Mouse (Mus musculus): ENCODE measurements around the gene Bola3. TPM values are rescaled to one million over a fixed set of nuclear protein-coding genes. Genes with fewer than 3 reads are reported as not detected.

Bola3 gene
- polyA plus RNA-seq (2016; fragmentation: Nextera tagmentation; extraction: Ambion mirVana) = 162 and 171 TPM in 2 replicates

GRCm38 (mm10) chr6:83348873-83349272, at the start of gene Bola3:
TSS of gene Bola3 (plus strand) at chr6:83349147.
- 33% methylated on average over 6 of the region's 6 CpGs for WGBS
- Histone ChIP-seq H3K27me3 (ENCODE audit: low read depth, poor library complexity, severe bottlenecking) (no peaks in the 10 kb centered on the region), H3K4me1 (peaks cover 25% of the 10 kb centered on the region), H3K36me3 (peaks cover 37% of the 10 kb centered on the region), H3K9me3 (replicated peaks) (no peaks in the 10 kb centered on the region), H3K27ac (peak within 1 kb of the TSS; percentile 92), H3K4me3 (peak within 1 kb of the TSS; percentile 86)
- DNase-seq (ENCODE audit: low spot score) = no peak

GRCm38 (mm10) chr6:83300447-83301229, 48.3 kb upstream of the Bola3 start:
- no peaks in the 10 kb centered on the region for H3K27me3 ChIP-seq (ENCODE audit: low read depth, poor library complexity, severe bottlenecking)
- H3K36me3 ChIP-seq = peaks cover 19% of the 10 kb centered on the region
- WGBS = 94% methylated on average over 7 of the region's 7 CpGs
- peaks cover 9% of the 10 kb centered on the region for H3K4me1 ChIP-seq
- no peaks in the 10 kb centered on the region for H3K9me3 ChIP-seq (replicated peaks)
- no peak overlapping the region for H3K27ac ChIP-seq
- no peak overlapping the region for H3K4me3 ChIP-seq
- no peak for DNase-seq (ENCODE audit: low spot score)

- no peak overlapping the region for H3K27ac ChIP-seq
- 92% methylated on average over 2 of the region's 2 CpGs for WGBS
- peaks cover 26% of the 10 kb centered on the region for H3K36me3 ChIP-seq
- H3K4me1 ChIP-seq = peaks cover 9% of the 10 kb centered on the region
- no peak overlapping the region for H3K4me3 ChIP-seq
- H3K27me3 ChIP-seq (ENCODE audit: low read depth, poor library complexity, severe bottlenecking) = no peaks in the 10 kb centered on the region
- DNase-seq (ENCODE audit: low spot score) = no peak
- H3K9me3 ChIP-seq (replicated peaks) = no peaks in the 10 kb centered on the region
These were observed 47.7 kb upstream of the Bola3 start for GRCm38 (mm10) chr6:83301294-83301693.

- Histone ChIP-seq H3K27ac (no peak overlapping the region), H3K4me1 (peaks cover 9% of the 10 kb centered on the region), H3K27me3 (ENCODE audit: low read depth, poor library complexity, severe bottlenecking) (no peaks in the 10 kb centered on the region), H3K4me3 (no peak overlapping the region), H3K9me3 (replicated peaks) (no peaks in the 10 kb centered on the region), H3K36me3 (peaks cover 36% of the 10 kb centered on the region)
- WGBS = 71% methylated on average over 5 of the region's 5 CpGs
- DNase-seq (ENCODE audit: low spot score) = no peak
These were observed 46.7 kb upstream of the Bola3 start for GRCm38 (mm10) chr6:83302264-83302663.

- no peak for DNase-seq (ENCODE audit: low spot score)
- H3K36me3 ChIP-seq = peaks cover 100% of the 10 kb centered on the region
- H3K9me3 ChIP-seq (replicated peaks) = no peaks in the 10 kb centered on the region
- no peaks in the 10 kb centered on the region for H3K27me3 ChIP-seq (ENCODE audit: low read depth, poor library complexity, severe bottlenecking)
- no peak overlapping the region for H3K4me3 ChIP-seq
- H3K4me1 ChIP-seq = no peaks in the 10 kb centered on the region
- no peak overlapping the region for H3K27ac ChIP-seq
- WGBS = 93% methylated on average over 7 of the region's 7 CpGs
These were observed 39.9 kb upstream of the Bola3 start for GRCm38 (mm10) chr6:83309017-83309416.

- peaks cover 12% of the 10 kb centered on the region for H3K4me1 ChIP-seq
- H3K27ac ChIP-seq = no peak overlapping the region
- H3K27me3 ChIP-seq (ENCODE audit: low read depth, poor library complexity, severe bottlenecking) = no peaks in the 10 kb centered on the region
- H3K9me3 ChIP-seq (replicated peaks) = no peaks in the 10 kb centered on the region
- WGBS = 96% methylated on average over 11 of the region's 11 CpGs
- H3K36me3 ChIP-seq = peaks cover 80% of the 10 kb centered on the region
- no peak for DNase-seq (ENCODE audit: low spot score)
- H3K4me3 ChIP-seq = no peak overlapping the region
These were observed 37.7 kb upstream of the Bola3 start for GRCm38 (mm10) chr6:83311206-83311605.

- peaks cover 18% of the 10 kb centered on the region for H3K4me1 ChIP-seq
- no peak for DNase-seq (ENCODE audit: low spot score)
- H3K27me3 ChIP-seq (ENCODE audit: low read depth, poor library complexity, severe bottlenecking) = no peaks in the 10 kb centered on the region
- no peak overlapping the region for H3K4me3 ChIP-seq
- no peaks in the 10 kb centered on the region for H3K9me3 ChIP-seq (replicated peaks)
- H3K27ac ChIP-seq = no peak overlapping the region
- H3K36me3 ChIP-seq = peaks cover 72% of the 10 kb centered on the region
- WGBS = 94% methylated on average over 7 of the region's 7 CpGs
These were observed 36.9 kb upstream of the Bola3 start for GRCm38 (mm10) chr6:83312021-83312420.

GRCm38 (mm10) chr6:83312514-83312913, 36.4 kb upstream of the Bola3 start:
- H3K27me3 ChIP-seq (ENCODE audit: low read depth, poor library complexity, severe bottlenecking) = no peaks in the 10 kb centered on the region
- no peak overlapping the region for H3K27ac ChIP-seq
- no peaks in the 10 kb centered on the region for H3K9me3 ChIP-seq (replicated peaks)
- peaks cover 18% of the 10 kb centered on the region for H3K4me1 ChIP-seq
- DNase-seq (ENCODE audit: low spot score) = no peak
- no peak overlapping the region for H3K4me3 ChIP-seq
- 92% methylated on average over 8 of the region's 8 CpGs for WGBS
- peaks cover 67% of the 10 kb centered on the region for H3K36me3 ChIP-seq

- H3K27me3 ChIP-seq (ENCODE audit: low read depth, poor library complexity, severe bottlenecking) = no peaks in the 10 kb centered on the region
- H3K27ac ChIP-seq = no peak overlapping the region
- peaks cover 18% of the 10 kb centered on the region for H3K4me1 ChIP-seq
- H3K4me3 ChIP-seq = peak overlapping the region; percentile 99; the same call in 1 of the 2 replicates
- H3K36me3 ChIP-seq = peaks cover 39% of the 10 kb centered on the region
- no peaks in the 10 kb centered on the region for H3K9me3 ChIP-seq (replicated peaks)
- no peak for DNase-seq (ENCODE audit: low spot score)
These were observed 33.7 kb upstream of the Bola3 start for GRCm38 (mm10) chr6:83315293-83315692.

GRCm38 (mm10) chr6:83316022-83316421, 32.9 kb upstream of the Bola3 start:
- Histone ChIP-seq H3K36me3 (peaks cover 32% of the 10 kb centered on the region), H3K9me3 (replicated peaks) (no peaks in the 10 kb centered on the region), H3K4me1 (peaks cover 18% of the 10 kb centered on the region), H3K4me3 (peak overlapping the region; percentile 99), H3K27ac (peak overlapping the region; percentile 19; the same call in 1 of the 2 replicates), H3K27me3 (ENCODE audit: low read depth, poor library complexity, severe bottlenecking) (no peaks in the 10 kb centered on the region)
- 6% methylated on average over 10 of the region's 10 CpGs for WGBS
- peak; percentile 74 for DNase-seq (ENCODE audit: low spot score)

- no peaks in the 10 kb centered on the region for H3K9me3 ChIP-seq (replicated peaks)
- peak; percentile 90 for DNase-seq (ENCODE audit: low spot score)
- peaks cover 20% of the 10 kb centered on the region for H3K36me3 ChIP-seq
- WGBS = under 1% methylated on average over 52 of the region's 52 CpGs
- H3K4me1 ChIP-seq = peaks cover 18% of the 10 kb centered on the region
- no peaks in the 10 kb centered on the region for H3K27me3 ChIP-seq (ENCODE audit: low read depth, poor library complexity, severe bottlenecking)
- peak overlapping the region; percentile 99 for H3K4me3 ChIP-seq
- H3K27ac ChIP-seq = peak overlapping the region; percentile 95
These were observed 31.7 kb upstream of the Bola3 start for GRCm38 (mm10) chr6:83317108-83317741.

GRCm38 (mm10) chr6:83321927-83322326, 27.0 kb upstream of the Bola3 start:
- WGBS = 67% methylated on average over 1 of the region's 1 CpGs
- Histone ChIP-seq H3K4me3 (no peak overlapping the region), H3K9me3 (replicated peaks) (no peaks in the 10 kb centered on the region), H3K27ac (no peak overlapping the region), H3K27me3 (ENCODE audit: low read depth, poor library complexity, severe bottlenecking) (no peaks in the 10 kb centered on the region), H3K4me1 (peaks cover 15% of the 10 kb centered on the region), H3K36me3 (no peaks in the 10 kb centered on the region)
- DNase-seq (ENCODE audit: low spot score) = no peak

GRCm38 (mm10) chr6:83322794-83323193, 26.2 kb upstream of the Bola3 start:
- DNase-seq (ENCODE audit: low spot score) = no peak
- Histone ChIP-seq H3K27me3 (ENCODE audit: low read depth, poor library complexity, severe bottlenecking) (no peaks in the 10 kb centered on the region), H3K9me3 (replicated peaks) (no peaks in the 10 kb centered on the region), H3K4me3 (no peak overlapping the region), H3K27ac (no peak overlapping the region), H3K36me3 (peaks cover 2% of the 10 kb centered on the region; the same call in 1 of the 2 replicates), H3K4me1 (peaks cover 18% of the 10 kb centered on the region)
- 69% methylated on average over 2 of the region's 2 CpGs for WGBS

Data from limb, embryonic 10.5 days (tissue).